Mouse (Mus musculus): ENCODE measurements at regions not wholly inside any gene's neighbourhood (a gene's known extent, or its start where the extent isn't known, plus 50 kb on each side); places are given as distances from the start of the nearest gene placed in this dataset.

DNA sequence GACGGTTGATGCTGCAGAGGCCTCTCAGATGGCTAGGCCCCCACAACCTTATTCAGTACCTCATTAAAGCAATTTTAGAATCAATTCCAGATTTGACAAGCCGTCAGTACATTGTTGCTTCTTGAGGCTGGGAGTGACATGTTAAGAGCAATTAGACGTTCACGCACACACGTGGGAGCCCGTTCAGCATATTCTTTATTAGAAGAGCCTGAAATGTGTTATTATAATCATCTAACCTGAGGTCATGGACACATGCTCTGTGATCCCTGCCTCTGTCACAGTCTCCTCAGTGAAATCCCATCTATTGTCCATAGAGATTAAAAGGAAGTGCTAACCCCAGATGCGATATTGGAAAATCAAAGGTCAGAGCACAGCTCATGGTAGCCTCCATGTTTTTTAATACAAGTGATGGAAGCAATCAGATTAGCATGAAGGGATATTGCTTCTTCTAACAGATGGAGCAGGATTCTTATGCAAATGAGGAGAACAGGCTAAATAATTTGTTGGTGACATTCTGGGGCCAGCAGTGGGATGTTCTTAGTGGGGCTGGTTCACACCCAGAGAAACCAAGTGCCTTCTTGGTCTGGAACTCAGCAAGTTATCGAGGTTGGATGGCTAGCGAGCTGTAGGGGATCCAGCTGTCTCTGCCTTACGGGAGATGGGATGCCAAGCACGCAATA is 166.8 kb upstream of the Cxcr4 start:
- no peak for DNase-seq (ENCODE audit: low spot score in 2 of 2)
- intact Hi-C loops (cut with DNase I) = no loop called here

DNA sequence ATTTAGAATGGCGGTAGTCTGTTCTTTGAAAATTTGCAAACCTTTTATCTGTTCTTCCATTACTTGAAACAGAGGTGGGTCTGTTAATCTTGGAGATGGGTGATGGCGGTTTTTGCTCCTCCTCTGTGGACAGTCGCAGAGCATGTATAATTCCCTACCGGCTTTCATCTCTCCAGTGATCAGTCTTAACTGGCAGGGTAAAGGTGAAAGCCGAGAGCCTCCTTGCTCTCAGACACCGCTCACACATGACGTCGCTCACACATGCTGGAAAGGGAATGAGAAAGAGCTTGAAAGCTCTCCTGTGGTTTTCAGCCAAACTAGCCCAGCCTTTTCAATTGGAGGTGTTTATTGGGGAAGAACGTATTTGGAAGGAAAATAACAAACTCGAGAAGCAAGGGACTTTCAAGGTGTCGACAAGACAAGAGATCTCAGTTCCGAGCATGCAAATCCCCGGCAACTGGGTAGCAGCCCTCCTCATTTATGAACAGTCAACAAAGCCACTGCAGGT is 166.3 kb upstream of the Cxcr4 start:
- DNase-seq (ENCODE audit: low spot score in 2 of 2) = no peak
- intact Hi-C loops (cut with DNase I) = no loop called here

DNA sequence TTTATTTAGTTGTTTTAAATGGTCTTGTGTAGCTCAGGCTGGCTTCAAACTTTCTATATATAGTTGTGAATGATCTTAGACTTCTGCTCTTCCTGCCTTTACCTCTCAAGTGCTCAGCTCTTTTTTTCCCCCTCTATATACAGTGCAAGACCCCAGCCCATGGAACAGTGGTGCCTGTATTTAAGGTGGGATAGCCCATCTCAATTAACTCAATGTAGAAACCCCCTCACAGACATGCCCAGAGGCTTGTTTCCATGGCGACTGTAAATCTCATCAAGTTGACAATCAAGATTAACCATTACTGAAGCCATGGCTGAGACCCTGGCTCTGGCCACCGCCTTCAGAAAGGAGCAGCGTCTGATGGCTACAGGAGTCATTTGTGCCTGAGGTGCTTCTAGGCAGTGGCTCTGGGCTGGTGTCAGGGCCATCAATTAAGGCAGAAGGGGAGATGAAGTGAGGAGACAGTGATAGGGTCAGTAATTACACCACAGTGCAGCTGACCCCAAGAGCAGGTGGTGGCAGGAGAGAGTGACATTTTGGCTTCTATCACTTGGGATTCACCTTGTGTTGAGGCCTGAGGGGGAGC is 161.4 kb upstream of the Cxcr4 start:
- no peak for DNase-seq (ENCODE audit: low spot score in 2 of 2)

DNA sequence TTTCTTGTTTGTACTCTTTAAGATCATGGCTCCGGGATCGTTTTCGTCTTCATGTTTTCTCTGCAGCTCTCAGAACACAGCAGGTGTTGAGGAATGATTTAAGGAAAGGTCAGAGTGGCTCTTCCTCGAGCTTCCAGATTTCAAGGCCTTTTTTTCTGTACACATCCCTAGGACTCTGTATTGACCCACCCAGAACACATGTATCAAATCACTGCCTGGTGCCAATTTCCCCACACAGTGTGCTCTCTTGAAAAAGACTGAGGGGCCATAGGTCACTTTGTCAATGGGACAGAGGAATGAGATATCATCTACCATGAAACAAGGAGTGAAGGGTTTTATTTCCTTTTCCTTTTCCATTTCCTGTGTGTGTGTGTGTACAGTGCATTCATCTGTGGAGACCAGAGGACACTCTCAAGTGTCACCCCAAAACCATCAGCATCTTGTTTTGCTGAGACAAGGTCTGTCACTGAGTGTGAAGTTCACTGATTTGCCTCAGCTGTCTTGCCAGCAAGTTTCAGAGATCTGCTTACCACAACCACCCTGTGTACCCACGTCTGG is 157.4 kb upstream of the Cxcr4 start:
- intact Hi-C loops (cut with DNase I) = no loop called here

More for the DNA sequence above, 161.4 kb upstream of the Cxcr4 start:
- intact Hi-C loops (cut with DNase I) = no loop called here

DNA sequence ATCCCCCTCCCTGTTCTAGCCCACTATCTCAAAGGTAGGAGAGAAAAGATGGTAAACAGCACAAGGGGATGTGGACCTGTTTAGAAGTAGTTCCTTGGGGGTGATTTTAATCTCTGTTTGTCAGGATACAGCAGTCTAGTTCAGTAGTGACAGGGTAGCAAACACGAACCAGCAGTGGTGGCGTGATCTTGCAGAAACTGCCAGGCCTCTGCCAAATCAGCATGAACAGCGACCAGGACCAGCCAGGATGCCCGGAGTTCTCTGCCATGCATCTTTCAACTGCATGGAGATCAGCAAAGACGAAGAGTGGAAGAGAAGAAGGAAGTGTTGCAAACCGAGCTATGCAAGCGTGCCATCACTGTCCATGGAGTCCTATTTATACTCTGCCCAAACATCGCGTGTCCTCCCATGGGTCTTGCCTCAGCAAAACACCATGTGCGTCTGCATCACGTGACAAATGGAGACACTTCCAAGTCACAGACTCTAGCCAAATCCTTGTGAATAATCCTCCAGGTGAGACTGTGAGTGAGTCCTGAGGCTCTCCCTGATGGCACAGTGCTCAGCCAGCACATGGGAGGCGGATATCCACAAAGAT is 155.2 kb upstream of the Cxcr4 start:
- intact Hi-C loops (cut with DNase I) = no loop called here
- no peak for DNase-seq (ENCODE audit: low spot score in 2 of 2)

More for the DNA sequence above, 157.4 kb upstream of the Cxcr4 start:
- no peak for DNase-seq (ENCODE audit: low spot score in 2 of 2)

DNA sequence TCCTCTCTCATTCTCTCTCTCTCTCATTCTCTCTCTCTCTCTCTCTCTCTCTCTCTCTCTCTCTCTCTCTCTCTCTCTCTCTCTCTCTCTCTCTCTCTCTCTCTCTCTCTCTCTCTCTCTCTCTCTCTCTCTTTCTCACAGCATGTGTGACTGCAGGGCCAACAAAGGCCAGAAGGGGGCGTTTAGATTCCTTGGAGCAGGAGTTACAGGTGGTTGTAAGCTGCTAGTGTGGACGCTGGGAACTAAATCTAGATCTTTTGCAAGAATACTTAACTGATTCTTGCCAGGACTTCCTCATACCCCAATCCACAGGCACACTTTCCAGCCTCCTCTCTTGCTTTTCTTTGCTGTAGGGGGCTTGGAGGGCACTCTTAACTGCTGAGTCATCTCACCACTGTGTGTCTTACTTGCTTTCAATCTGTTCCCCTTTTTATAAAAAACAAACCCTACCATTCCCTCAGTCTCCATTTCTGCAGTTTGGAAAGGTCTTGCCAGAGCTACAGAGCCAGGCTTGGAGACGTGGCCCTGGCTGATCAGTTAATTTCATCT is 154.4 kb upstream of the Cxcr4 start:
- DNase-seq (ENCODE audit: low spot score in 2 of 2) = no peak
- intact Hi-C loops (cut with DNase I) = no loop called here

- intact Hi-C loops (cut with DNase I) = no loop called here
- peak; percentile 9 to 12 for DNase-seq (ENCODE audit: low spot score in 2 of 2)
Measured at GRCm38 (mm10) chr1:128740616-128741015, 148.5 kb upstream of the Cxcr4 start.

GRCm38 (mm10) chr1:128738152-128738551 is 146.1 kb upstream of the Cxcr4 start:
- intact Hi-C loops (cut with DNase I) = no loop called here
- DNase-seq (ENCODE audit: low spot score in 2 of 2) = no peak

GRCm38 (mm10) chr1:128734857-128735256 is 142.8 kb upstream of the Cxcr4 start:
- intact Hi-C loops (cut with DNase I) = no loop called here
- DNase-seq (ENCODE audit: low spot score in 2 of 2) = no peak

- DNase-seq (ENCODE audit: low spot score in 2 of 2) = no peak
- intact Hi-C loops (cut with DNase I) = no loop called here
Measured at GRCm38 (mm10) chr1:128731445-128731844, 139.4 kb upstream of the Cxcr4 start.

DNA sequence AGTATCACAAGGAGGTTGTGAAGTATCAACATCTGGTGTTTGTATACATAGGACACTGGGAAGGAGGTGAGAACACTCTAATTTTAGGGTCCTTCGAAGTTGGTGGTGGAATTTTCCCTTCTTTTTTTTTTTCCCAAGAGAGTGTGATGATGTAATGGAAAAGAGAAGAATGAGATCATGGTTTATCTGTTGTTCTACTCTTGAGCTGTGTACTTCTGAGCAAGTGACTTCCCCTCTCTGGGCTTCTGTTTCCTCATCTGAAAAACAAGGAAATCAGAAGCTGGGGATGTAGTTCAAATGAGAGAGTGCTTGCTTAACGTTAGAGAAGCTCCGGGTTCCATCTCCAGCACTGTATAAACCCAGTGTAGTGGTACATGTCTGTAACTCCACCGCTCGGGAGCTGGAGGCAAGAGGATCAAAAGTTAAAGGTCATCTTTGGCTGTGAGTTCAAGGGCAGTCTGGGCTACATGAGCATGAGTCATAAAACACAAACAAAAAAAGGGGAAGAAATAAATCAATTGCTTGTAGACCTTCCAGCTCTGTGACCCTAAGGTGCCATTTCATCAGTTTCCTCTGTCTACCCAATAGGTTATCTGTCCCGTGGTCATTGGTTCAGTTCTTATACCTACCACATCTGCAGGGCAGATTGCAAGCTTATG is 132.5 kb upstream of the Cxcr4 start:
- DNase-seq (ENCODE audit: low spot score in 2 of 2) = no peak
- intact Hi-C loops (cut with DNase I) = no loop called here

GRCm38 (mm10) chr1:128723843-128724242 is 131.8 kb upstream of the Cxcr4 start:
- intact Hi-C loops (cut with DNase I) = no loop called here
- DNase-seq (ENCODE audit: low spot score in 2 of 2) = no peak

DNA sequence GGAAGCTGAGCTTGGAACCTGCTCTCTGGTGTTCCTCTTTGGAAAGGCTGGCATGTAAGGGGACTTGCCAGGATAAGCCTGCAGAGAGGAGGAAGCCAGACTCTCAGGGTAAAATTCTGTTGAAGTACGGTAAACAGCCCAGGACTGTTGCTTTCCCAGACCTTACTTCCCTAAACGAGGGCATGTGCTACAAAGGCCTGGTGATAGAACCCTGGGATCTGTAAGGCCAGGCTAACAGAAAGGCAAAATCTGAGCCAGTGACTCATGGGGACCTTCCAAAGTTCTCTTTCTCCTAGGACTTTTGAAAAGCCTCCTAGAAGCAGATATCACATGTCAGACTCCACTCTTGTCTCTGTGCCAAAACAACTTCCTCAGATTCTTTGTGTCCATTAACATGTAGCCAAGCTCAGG is 130.0 kb upstream of the Cxcr4 start:
- intact Hi-C loops (cut with DNase I) = no loop called here
- DNase-seq (ENCODE audit: low spot score in 2 of 2) = no peak

- intact Hi-C loops (cut with DNase I) = no loop called here
- DNase-seq (ENCODE audit: low spot score in 2 of 2) = no peak
Measured at GRCm38 (mm10) chr1:128714843-128715242, 122.8 kb upstream of the Cxcr4 start.

DNA sequence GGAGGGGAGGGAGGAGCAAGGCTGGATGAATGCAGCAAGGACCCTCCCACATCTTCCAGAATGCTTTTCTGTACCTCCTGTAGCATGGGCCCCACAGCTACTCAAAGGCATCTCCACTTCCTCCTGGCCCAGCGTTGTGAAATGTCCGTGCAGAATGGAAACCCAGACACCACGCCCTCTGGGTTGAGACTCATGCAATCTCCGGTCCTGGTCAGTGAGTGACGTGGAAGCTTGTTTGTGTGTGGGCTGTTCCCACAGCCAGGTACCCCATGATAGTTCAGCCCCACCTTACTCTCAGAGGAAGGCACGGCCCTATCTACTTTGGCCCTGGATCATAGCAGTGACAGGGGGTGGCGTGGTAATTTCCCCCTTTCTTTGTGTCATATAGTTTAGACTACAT is 120.8 kb upstream of the Cxcr4 start:
- intact Hi-C loops (cut with DNase I) = no loop called here
- no peak for DNase-seq (ENCODE audit: low spot score in 2 of 2)

DNA sequence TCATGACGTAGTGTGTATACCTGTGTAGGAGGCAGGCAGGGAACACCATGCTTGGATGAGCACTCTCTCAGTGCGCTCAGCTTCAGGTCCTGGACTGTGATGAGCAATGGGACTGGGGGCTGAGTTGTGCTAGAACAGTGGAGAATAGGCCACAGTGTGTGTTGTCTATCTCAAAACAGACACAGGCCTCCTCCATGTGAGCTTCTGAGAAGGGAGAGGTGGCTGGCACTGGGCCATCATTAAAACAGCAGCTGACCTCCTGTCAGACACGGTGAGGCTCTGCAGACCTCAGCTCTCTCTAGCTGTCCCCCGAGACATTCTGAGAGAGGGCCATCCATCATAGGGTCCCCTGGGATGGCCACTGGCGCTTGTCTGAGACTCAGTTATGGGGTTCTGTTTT is 119.0 kb upstream of the Cxcr4 start:
- DNase-seq (ENCODE audit: low spot score in 2 of 2) = no peak
- intact Hi-C loops (cut with DNase I) = no loop called here

GRCm38 (mm10) chr1:128707747-128708146 is 115.7 kb upstream of the Cxcr4 start:
- no peak for DNase-seq (ENCODE audit: low spot score in 2 of 2)
- intact Hi-C loops (cut with DNase I) = no loop called here

DNA sequence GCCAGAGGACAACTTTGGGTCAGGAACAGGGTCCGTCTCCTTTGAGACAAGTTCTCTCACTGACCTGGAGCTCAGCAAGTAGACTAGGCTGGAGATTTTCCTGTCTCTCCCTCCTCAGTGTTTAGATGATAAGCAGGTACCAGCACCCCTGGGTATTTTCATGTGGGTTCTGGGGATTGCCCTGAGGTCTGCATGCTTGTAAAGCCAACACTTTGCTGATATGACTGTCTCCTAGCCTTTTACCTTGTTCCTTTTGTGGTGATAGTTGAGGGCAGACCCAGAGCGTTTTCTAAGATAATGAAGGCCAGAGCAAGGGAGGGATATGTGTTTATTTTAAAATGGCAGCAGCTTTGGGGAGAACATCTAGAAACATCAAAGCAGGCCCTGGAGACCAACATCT is 114.1 kb upstream of the Cxcr4 start:
- intact Hi-C loops (cut with DNase I) = no loop called here
- DNase-seq (ENCODE audit: low spot score in 2 of 2) = no peak

GRCm38 (mm10) chr1:128705071-128705503 is 113.0 kb upstream of the Cxcr4 start:
- no peak for DNase-seq (ENCODE audit: low spot score in 2 of 2)

GRCm38 (mm10) chr1:128701326-128701725 is 109.2 kb upstream of the Cxcr4 start:
- intact Hi-C loops (cut with DNase I) = no loop called here
- no peak for DNase-seq (ENCODE audit: low spot score in 2 of 2)

More at GRCm38 (mm10) chr1:128705071-128705503, 113.0 kb upstream of the Cxcr4 start:
- intact Hi-C loops (cut with DNase I) = no loop called here
